Mouse (Mus musculus): ENCODE data around the gene Ccdc71l. TPM values are rescaled to one million over a fixed set of nuclear protein-coding genes. Genes with fewer than 3 reads are reported as not detected.

Gene Ccdc71l
- polyA plus RNA-seq (2012; rRNA removed), result 6.5 and 7.1 TPM in 2 replicates

DNA sequence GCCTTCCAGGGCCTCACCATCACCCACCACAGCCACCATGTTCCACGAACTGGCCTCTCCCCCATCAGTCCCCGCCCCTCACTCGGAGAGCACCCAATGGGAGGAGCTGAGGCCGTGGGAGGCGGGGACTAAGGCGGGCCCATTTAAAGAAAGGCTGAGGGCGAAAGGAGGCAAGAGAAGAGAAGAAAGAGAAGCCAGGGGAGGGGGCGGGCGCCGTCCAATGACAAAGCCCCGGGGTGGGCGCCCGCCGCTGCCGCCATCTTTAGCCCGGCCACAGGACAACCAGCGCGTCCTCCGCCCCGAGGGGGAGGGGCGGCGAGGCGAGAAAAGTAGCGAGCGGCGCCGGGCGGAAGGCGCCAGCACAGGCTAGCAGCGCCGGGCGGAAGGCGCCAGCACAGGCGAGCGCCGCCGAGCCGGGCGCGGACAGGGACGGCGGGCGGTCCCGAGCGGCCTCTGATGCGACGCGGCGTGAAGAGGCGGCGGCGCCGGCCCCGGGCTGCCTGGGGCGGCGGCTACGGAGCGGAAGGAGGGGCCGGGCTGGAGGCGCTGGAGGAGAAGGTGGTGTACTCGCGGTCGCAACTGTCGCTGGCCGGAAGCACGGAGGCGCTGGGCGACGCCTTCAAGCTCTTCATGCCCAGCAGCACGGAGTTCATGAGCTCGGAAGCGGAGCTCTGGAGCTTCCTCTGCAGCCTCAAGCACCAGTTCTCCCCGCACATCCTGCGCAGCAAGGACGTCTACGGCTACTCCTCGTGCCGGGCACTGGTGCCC lies at the start of gene Ccdc71l:
Ccdc71l (plus strand) TSS at position 177 of the 768 bp plus-strand sequence.

Other genes starting within 250 kb of the Ccdc71l start
- 3.0 and 3.6 TPM in 2 replicates for gene Pik3cg, start 170.0 kb upstream of the Ccdc71l start, polyA plus RNA-seq (2012; rRNA removed)